Comparison of ENCODE assay signal across 8 mouse cellular contexts in the genomic region with DNA sequence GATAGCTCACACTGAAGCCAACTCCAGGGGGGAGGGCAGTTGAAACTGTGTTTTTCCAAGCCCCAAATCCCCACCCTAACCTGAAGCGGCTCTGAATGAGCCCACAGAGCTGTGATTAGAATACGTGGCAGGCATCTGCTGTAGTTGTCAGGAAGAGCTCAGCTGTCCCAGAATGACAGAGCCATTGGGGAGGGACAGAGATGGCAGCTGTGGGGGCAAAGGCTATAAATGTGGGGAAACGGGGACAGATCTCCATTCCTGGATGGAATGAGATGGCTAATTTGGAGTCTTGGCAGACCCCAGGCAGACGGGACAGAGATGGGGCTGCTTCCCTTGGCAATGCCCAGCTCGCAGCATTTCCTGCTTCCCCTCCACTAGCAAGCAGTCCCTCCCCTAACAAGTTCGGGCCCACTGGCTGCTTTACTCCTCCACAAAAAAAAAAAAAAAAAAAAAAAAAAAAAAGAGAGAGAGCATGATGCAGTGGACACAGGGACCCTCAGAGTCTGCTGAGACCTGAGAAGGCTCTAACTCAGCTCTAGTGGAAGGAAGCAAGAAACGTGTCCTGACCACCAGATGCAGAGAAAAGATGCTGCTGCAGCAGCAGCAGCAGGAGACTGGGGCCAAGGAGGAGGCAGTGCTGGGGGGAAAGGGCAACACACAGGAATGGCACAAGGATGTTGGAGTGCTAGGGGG. TPM values are rescaled to one million over a fixed set of nuclear protein-coding genes. Genes with fewer than 3 reads are reported as not detected.
DNase-seq lines count a peak whose midpoint lies in the region; ATAC-seq and TF ChIP-seq lines count a peak whose summit lies in the region.

No protein-coding gene starts in this region.

- H3K9ac ChIP-seq in lung, embryonic 14.5 days: peak overlapping the region; percentile 21; the same call in 1 of the 2 replicates
- peak overlapping the region; percentile 72; the same call in 1 of the 2 replicates for H3K9ac ChIP-seq in hindbrain, postnatal 0 days (replicated peaks; ENCODE audit: low read length)
- H3K9ac ChIP-seq in neural tube, embryonic 13.5 days: peak overlapping the region; percentile 92

- TF ChIP-seq POLR2A in cerebellum, adult 2 months (IDR thresholded peaks at IDR 0.05; ENCODE audit: borderline replicate concordance, insufficient read depth, low read length): no peak

- H3K4me1 ChIP-seq in cerebellum, adult 2 months (ENCODE audit: control insufficient read depth, insufficient read depth, low read length): peaks cover 26% of the 10 kb centered on the region
- peaks cover 11% of the 10 kb centered on the region; the same call in 1 of the 2 replicates for H3K4me1 ChIP-seq in lung, embryonic 14.5 days (ENCODE audit: insufficient read depth)
- 0 out of 2 replicates have a peak, but pooled peaks cover 14% of the 10 kb centered on the region for H3K4me1 ChIP-seq in hindbrain, postnatal 0 days (ENCODE audit: insufficient read depth, low read length)
- H3K4me1 ChIP-seq in neural tube, embryonic 13.5 days (replicated peaks): peaks cover 32% of the 10 kb centered on the region

- H3K4me2 ChIP-seq in lung, embryonic 14.5 days: peak overlapping the region; percentile 81
- peak overlapping the region; percentile 91; the same call in 1 of the 2 replicates for H3K4me2 ChIP-seq in hindbrain, postnatal 0 days (ENCODE audit: low read depth, low read length)
- H3K4me2 ChIP-seq in neural tube, embryonic 13.5 days: peak overlapping the region; percentile 77

- peak overlapping the region; percentile 34 for H3K27ac ChIP-seq in cerebellum, adult 2 months (ENCODE audit: insufficient read depth, low read length)
- H3K27ac ChIP-seq in lung, embryonic 14.5 days (ENCODE audit: low read depth): peak overlapping the region; percentile 61; the same call in 1 of the 2 replicates
- peak overlapping the region; percentile 92 for H3K27ac ChIP-seq in hindbrain, postnatal 0 days
- peak overlapping the region; percentile 92 for H3K27ac ChIP-seq in neural tube, embryonic 13.5 days (replicated peaks)

- ATAC-seq in lung, embryonic 14.5 days (ENCODE audit: insufficient read depth): no peak
- ATAC-seq in hindbrain, postnatal 0 days: no peak
- peak; percentile 0; the same call in 1 of the 2 replicates for ATAC-seq in neural tube, embryonic 13.5 days (ENCODE audit: low read depth)

- 49% methylated on average over 7 of the region's 7 CpGs for WGBS in cerebellum, adult 2 months
- 15% methylated on average over 7 of the region's 7 CpGs for WGBS in lung, embryonic 14.5 days
- WGBS in hindbrain, postnatal 0 days: 8% methylated on average over 7 of the region's 7 CpGs
- WGBS in neural tube, embryonic 13.5 days: 17% methylated on average over 7 of the region's 7 CpGs

- H3K36me3 ChIP-seq in lung, embryonic 14.5 days (ENCODE audit: insufficient read depth): no peaks in the 10 kb centered on the region
- no peaks in the 10 kb centered on the region for H3K36me3 ChIP-seq in hindbrain, postnatal 0 days (ENCODE audit: insufficient read depth, low read length)
- H3K36me3 ChIP-seq in neural tube, embryonic 13.5 days: 0 out of 2 replicates have a peak, but pooled peaks cover under 1% of the 10 kb centered on the region

- no peak for TF ChIP-seq CTCF in cerebellum, adult 2 months (IDR thresholded peaks at IDR 0.05; ENCODE audit: borderline replicate concordance, insufficient read depth, low read depth, low read length)
- TF ChIP-seq CTCF in lung, embryonic 14.5 days (IDR thresholded peaks at IDR 0.05; ENCODE audit: low read depth): no peak
- no peak for TF ChIP-seq CTCF in hindbrain, postnatal 0 days (IDR thresholded peaks at IDR 0.05; ENCODE audit: low read depth)

- no peaks in the 10 kb centered on the region for H3K9me3 ChIP-seq in lung, embryonic 14.5 days (ENCODE audit: low read depth, low read length)
- no peaks in the 10 kb centered on the region for H3K9me3 ChIP-seq in hindbrain, postnatal 0 days (ENCODE audit: low read length)
- no peaks in the 10 kb centered on the region for H3K9me3 ChIP-seq in neural tube, embryonic 13.5 days

- DNase-seq in cerebellum, adult 2 months: no peak
- no peak for DNase-seq in cerebellum, adult 8-10 months
- DNase-seq in lung, embryonic 14.5 days: no peak
- DNase-seq in lung, postnatal 4 days: no peak
- no peak for DNase-seq in hindbrain, postnatal 0 days (ENCODE audit: low spot score)
- DNase-seq in left cerebral cortex, adult 18-20 months (ENCODE audit: low spot score in 2 of 2): no peak
- DNase-seq in layer of hippocampus, adult 9-11 months: no peak

- no peak overlapping the region for H3K4me3 ChIP-seq in cerebellum, adult 2 months (replicated peaks; ENCODE audit: insufficient read depth, low read depth, low read length)
- H3K4me3 ChIP-seq in lung, embryonic 14.5 days (ENCODE audit: low read depth, low read length): no peak overlapping the region
- H3K4me3 ChIP-seq in hindbrain, postnatal 0 days (ENCODE audit: low read length): 0 out of 2 replicates have a peak overlapping the region, but pooled peaks have one; percentile 61
- H3K4me3 ChIP-seq in neural tube, embryonic 13.5 days: peak overlapping the region; percentile 57

- no peaks in the 10 kb centered on the region for H3K27me3 ChIP-seq in cerebellum, adult 2 months (ENCODE audit: control insufficient read depth, insufficient read depth, low read length)
- H3K27me3 ChIP-seq in lung, embryonic 14.5 days (ENCODE audit: insufficient read depth, low read length): no peaks in the 10 kb centered on the region
- no peaks in the 10 kb centered on the region for H3K27me3 ChIP-seq in hindbrain, postnatal 0 days (ENCODE audit: insufficient read depth, low read length)
- H3K27me3 ChIP-seq in neural tube, embryonic 13.5 days: no peaks in the 10 kb centered on the region

RNA-seq across cellular contexts. Expression of gene Nudt14, which starts 9.4 kb away (rescaled TPM):
- 23.8 and 24.2 TPM in 2 replicates for polyA plus RNA-seq in cerebellum, adult 2 months (2012; rRNA removed)
- 107 and 116 TPM in 2 replicates for polyA plus RNA-seq in lung, embryonic 14.5 days (2014; fragmentation: Nextera tagmentation; extraction: Ambion mirVana)
- total RNA-seq in hindbrain, postnatal 0 days (2014; rRNA removed): 29.0 and 29.4 TPM in 2 replicates
- polyA plus RNA-seq in hindbrain, postnatal 0 days (2015; fragmentation: Nextera tagmentation; extraction: Ambion mirVana): 51.7 and 54.8 TPM in 2 replicates
- 55.1 and 74.8 TPM in 2 replicates for polyA plus RNA-seq in neural tube, embryonic 13.5 days (2015; fragmentation: Nextera tagmentation; extraction: Ambion mirVana)
- total RNA-seq in left cerebral cortex, adult 18-20 months (2021): 10 to 100 TPM; 10.4 to 12.2 TPM

RNA-seq across cellular contexts. Expression of gene Jag2, which starts 21.7 kb away (rescaled TPM):
- polyA plus RNA-seq in cerebellum, adult 2 months (2012; rRNA removed): 23.0 and 24.4 TPM in 2 replicates
- polyA plus RNA-seq in lung, embryonic 14.5 days (2014; fragmentation: Nextera tagmentation; extraction: Ambion mirVana): 6.3 and 8.0 TPM in 2 replicates
- 63.4 and 88.4 TPM in 2 replicates for total RNA-seq in hindbrain, postnatal 0 days (2014; rRNA removed)
- polyA plus RNA-seq in hindbrain, postnatal 0 days (2015; fragmentation: Nextera tagmentation; extraction: Ambion mirVana): 7.7 and 8.5 TPM in 2 replicates
- polyA plus RNA-seq in neural tube, embryonic 13.5 days (2015; fragmentation: Nextera tagmentation; extraction: Ambion mirVana): 8.6 and 9.6 TPM in 2 replicates
- 10 to 100 TPM; 53.4 to 58.9 TPM for total RNA-seq in left cerebral cortex, adult 18-20 months (2021)

RNA-seq across cellular contexts. Expression of gene Btbd6, which starts 25.0 kb away (rescaled TPM):
- polyA plus RNA-seq in cerebellum, adult 2 months (2012; rRNA removed): 61.6 and 68.6 TPM in 2 replicates
- 26.4 and 26.7 TPM in 2 replicates for polyA plus RNA-seq in lung, embryonic 14.5 days (2014; fragmentation: Nextera tagmentation; extraction: Ambion mirVana)
- total RNA-seq in hindbrain, postnatal 0 days (2014; rRNA removed): 71.0 and 76.1 TPM in 2 replicates
- polyA plus RNA-seq in hindbrain, postnatal 0 days (2015; fragmentation: Nextera tagmentation; extraction: Ambion mirVana): 52.1 and 52.9 TPM in 2 replicates
- polyA plus RNA-seq in neural tube, embryonic 13.5 days (2015; fragmentation: Nextera tagmentation; extraction: Ambion mirVana): 35.0 and 41.4 TPM in 2 replicates
- total RNA-seq in left cerebral cortex, adult 18-20 months (2021): 10 to 100 TPM; 67.9 to 68.5 TPM

RNA-seq across cellular contexts. Expression of gene Brf1, which starts 49.2 kb away (rescaled TPM):
- polyA plus RNA-seq in cerebellum, adult 2 months (2012; rRNA removed): 52.0 and 52.4 TPM in 2 replicates
- 61.7 and 65.9 TPM in 2 replicates for polyA plus RNA-seq in lung, embryonic 14.5 days (2014; fragmentation: Nextera tagmentation; extraction: Ambion mirVana)
- total RNA-seq in hindbrain, postnatal 0 days (2014; rRNA removed): 29.4 and 32.9 TPM in 2 replicates
- 39.0 and 40.8 TPM in 2 replicates for polyA plus RNA-seq in hindbrain, postnatal 0 days (2015; fragmentation: Nextera tagmentation; extraction: Ambion mirVana)
- 55.8 and 55.9 TPM in 2 replicates for polyA plus RNA-seq in neural tube, embryonic 13.5 days (2015; fragmentation: Nextera tagmentation; extraction: Ambion mirVana)
- total RNA-seq in left cerebral cortex, adult 18-20 months (2021): 10 to 100 TPM; 45.0 to 47.0 TPM

Comparison
In these comparisons a context has a peak if more than half of its experiments do, and no peak if none do; other contexts are left out.
1. H3K27ac ChIP-seq: peak in every context shown above with its lines; median percentile 92 in hindbrain, postnatal 0 days; 92 in neural tube, embryonic 13.5 days; 61 in lung, embryonic 14.5 days; 34 in cerebellum, adult 2 months.
2. H3K4me3 ChIP-seq: peak in hindbrain, postnatal 0 days (single experiment) and neural tube, embryonic 13.5 days (single experiment); none in cerebellum, adult 2 months (single experiment) and lung, embryonic 14.5 days (single experiment).
3. H3K9ac ChIP-seq: peak in every context shown above with its lines; median percentile 92 in neural tube, embryonic 13.5 days; 72 in hindbrain, postnatal 0 days; 21 in lung, embryonic 14.5 days.
4. Peak in every context shown above with its lines, with median percentiles within 50 percentile points of each other: H3K4me2 ChIP-seq.